Mouse (Mus musculus) kidney, adult 8-10 months (tissue): ENCODE data around the gene Dab1.

Experiments used
- DNase-seq, 2 experiments: peaks; one replicate each; pipeline ENCODE4 v3.0.0; 2022

Dab1 gene

GRCm38 (mm10) chr4:104625316-104625715 is 1006.2 kb downstream of the Dab1 start:
- DNase-seq = peak; percentile 42 to 60

DNA sequence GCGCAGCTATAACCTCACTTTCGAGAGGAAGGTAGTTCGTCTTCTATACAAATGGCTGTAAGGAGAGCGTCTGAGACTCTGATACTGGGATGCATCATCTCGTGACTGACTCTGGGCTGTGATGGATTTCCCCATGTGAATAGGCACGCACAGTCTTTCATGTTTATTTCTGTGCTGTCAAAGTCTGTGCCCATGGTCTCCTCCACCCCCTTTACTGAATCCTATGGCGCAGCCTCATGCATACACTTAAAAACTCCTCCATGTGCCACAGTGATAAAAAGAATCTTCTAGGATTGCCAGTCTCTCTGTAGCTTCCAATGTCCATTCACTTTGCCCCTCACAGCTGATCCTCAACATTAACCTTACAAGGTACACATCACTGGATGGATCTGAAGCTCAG is 1009.5 kb downstream of the Dab1 start:
- no peak for DNase-seq

DNA sequence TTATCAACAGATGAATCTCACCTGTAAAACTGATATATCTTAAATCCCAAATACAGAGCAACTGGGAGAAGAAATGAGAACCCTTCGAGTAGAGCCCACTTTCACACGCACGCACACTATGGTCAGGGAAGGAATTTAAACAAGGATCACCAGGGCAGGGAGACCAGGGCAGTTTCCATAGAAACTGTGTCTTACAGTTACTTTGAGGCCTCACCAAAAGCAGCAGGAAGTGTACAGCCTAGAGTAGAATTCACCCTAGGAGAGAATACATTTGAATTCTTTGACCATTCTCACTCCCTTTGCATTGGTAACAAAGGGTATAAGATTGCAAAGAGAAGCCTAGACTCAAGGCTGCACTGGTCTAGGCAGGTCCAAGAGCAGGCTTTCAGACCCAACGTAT is 1017.9 kb downstream of the Dab1 start:
- DNase-seq = no peak

GRCm38 (mm10) chr4:104640617-104641016 is 1021.5 kb downstream of the Dab1 start:
- no peak for DNase-seq

- peak in 1 of 2 experiments; percentile 17 for DNase-seq
Measured at GRCm38 (mm10) chr4:104642761-104643469, 1023.8 kb downstream of the Dab1 start.

GRCm38 (mm10) chr4:104643534-104644356 is 1024.6 kb downstream of the Dab1 start:
- DNase-seq = no peak

DNA sequence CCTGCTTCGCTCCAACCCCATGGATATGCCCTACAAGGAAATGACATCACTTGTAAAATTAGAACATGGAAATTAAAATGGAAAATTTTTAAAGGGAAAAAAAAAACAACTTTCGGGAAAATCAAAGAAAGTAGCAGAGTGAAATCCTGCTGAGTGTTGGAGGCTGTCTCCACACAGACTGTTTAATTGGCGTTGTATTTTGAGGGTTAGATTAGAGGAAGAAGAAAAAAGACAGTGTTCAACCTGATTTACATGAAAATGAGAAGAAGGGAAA is 1025.1 kb downstream of the Dab1 start:
- no peak for DNase-seq

DNA sequence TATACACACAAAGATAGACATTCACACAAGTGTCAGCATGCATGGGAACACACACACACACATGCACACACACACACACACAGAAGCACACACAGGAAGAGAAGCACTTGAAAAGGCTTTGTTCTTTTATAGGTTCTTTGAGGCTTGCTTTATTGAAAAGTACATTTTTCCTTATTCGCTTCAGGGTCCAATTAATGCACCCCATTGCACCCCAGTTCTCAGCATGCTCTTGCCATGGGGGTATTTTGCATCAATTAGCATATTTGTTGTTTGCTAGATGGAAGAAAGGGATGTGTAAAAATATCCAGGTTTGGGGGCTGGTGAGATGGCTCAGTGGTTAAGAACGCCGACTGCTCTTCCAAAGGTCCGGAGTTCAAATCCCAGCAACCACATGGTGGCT is 1025.7 kb downstream of the Dab1 start:
- no peak for DNase-seq

GRCm38 (mm10) chr4:104651761-104652160 is 1032.6 kb downstream of the Dab1 start:
- DNase-seq = no peak

GRCm38 (mm10) chr4:104656728-104657127 is 1037.6 kb downstream of the Dab1 start:
- peak; percentile 4 to 28 for DNase-seq

GRCm38 (mm10) chr4:104662841-104663614 is 1043.9 kb downstream of the Dab1 start:
- DNase-seq = no peak

- peak; percentile 31 to 71 for DNase-seq
Measured at GRCm38 (mm10) chr4:104665553-104665952, 1046.4 kb downstream of the Dab1 start.

DNA sequence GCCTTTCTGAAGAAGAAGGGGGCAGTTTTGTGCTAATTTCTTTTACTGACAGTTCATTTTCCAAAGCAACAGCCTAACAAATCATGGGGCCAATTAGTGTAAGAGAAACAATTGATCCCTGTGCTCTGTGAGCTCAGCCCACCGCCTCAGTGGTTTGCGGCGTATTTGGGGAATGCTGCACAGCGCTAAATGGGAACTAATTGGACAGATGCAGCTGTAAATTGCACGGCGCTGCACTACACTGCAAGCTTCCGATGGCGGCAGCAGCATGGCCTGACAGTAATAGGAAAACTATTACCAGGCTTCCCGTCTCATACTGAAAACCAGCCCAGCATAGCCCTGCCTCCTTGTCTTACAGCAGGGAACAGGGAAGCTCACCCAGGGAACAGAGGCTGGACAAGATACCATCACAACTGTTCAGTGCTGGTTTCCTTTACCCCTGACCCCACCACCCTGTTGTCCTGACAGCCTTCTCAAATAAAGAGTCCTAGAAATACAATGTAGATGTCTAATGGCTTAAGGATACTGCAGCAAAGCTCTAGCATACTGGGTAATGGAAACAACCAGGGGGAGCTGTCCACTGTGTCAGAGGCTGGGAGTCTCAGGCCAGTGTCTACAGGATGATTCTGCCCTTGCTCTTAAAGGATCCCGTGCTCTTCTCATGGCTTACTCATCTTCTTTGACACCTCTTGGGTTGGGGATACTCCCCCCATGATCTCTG is 1047.8 kb downstream of the Dab1 start:
- DNase-seq = no peak

DNA sequence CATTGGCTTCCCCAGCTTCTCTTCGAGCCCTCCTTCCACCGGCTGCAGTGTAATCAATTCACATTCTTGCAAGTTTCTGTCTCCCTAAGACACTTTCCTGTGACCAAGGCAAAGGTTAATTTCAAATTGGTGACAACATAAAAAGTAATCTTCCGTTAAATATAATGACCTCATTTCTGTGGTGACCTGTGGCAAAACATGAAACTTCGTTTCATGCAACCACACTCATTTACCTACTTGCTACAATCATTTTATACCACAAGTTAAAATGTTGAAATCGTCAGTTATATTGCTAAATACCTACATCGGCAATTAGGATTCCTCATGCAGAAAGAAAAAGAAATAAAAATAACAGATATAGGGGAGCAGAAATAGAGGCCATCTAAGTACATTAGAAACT is 1048.9 kb downstream of the Dab1 start:
- DNase-seq = no peak

GRCm38 (mm10) chr4:104669406-104669805 is 1050.2 kb downstream of the Dab1 start:
- no peak for DNase-seq

- DNase-seq = no peak
Measured at GRCm38 (mm10) chr4:104670741-104671140, 1051.6 kb downstream of the Dab1 start.

DNA sequence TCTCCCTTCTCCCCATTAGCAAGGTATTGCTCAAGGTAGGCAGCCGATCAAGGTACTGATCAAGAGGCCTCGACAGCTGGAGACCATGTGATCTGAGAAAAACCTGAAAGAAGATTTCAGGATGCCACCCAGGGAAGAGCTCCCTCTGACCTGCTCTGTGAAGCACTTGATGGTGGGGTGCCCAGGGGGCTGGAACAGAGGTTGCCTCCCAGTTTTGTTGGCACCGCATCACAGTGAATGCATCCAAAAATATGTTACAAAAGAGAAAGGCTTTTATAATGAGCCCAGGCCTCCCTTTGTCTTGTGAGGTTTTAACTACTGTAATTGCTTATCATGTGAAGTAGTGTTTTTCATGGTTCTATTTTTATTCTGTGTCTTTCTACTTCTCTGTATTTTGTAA is 1054.2 kb downstream of the Dab1 start:
- DNase-seq = no peak

- peak; percentile 11 to 23 for DNase-seq
Measured at GRCm38 (mm10) chr4:104674706-104675105, 1055.5 kb downstream of the Dab1 start.

DNA sequence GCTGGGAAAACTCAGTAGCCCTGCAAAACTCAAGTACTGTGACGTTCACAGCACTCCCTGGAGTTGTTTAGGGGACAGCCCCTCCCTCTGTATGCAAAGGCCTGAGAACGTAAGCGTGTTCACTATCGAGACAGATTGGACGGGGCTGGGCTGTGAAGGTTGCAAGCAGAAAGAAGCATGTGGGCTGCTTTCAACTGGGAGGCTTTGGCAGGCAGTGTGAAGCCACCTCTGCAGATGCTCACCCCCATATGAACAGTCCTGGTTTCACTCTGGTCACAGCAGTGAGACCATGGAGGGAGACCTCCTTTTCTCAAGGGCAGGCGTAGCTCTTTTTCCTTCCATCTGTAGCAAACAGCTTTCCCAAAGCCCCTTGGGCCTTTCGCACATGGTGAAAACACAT is 1059.1 kb downstream of the Dab1 start:
- DNase-seq = no peak

DNA sequence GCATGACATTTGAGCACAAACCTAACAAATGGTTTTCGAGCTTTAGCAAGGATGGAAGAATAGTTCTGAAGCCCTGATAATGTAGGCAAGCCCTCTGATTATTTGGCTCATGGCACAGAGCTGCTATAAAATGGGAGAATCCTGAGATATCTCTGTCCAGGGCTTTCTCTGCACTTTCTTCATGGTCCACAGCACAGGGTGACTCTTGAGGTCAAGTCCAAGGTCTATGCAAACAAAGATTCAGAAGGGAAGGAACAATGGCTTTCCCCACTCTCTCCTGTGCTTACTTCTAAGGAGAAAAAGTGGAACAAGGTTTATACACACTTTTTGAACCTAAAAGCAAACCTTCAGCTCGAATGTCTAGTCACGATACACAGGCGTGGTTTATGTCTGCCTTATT is 1061.3 kb downstream of the Dab1 start:
- peak; percentile 22 to 34 for DNase-seq

DNA sequence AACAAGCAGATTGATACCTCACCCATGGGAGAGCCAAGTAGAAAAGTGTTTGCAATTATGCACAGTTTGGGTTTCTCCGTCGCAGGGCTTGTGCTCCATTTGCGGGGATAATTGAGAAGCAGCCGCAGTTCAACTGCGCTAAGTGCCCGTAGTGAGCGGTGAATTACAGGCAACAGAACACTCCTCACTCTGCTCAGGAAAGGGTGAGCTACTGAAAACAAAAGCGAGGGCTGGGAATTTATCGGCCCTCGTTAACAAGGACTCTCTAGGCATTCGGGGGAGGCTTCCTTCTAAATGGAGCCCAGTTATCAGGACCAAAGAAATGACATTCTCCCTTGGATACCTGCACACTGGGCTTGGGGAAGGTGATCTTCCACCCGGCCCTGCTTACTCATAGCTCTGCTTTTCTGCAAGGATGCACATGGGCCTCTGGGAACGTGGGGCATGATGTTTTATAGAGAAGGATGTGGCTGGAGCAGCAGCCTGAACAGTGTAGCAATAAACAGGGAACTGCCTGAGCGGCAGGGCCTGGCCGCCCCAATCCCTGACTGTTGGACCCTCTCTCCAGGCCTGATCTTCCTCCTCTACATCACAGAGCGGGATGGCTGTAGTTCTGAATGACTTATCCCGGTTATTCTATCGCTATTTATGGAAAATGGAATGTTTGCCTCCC is 1067.1 kb downstream of the Dab1 start:
- DNase-seq = no peak

DNA sequence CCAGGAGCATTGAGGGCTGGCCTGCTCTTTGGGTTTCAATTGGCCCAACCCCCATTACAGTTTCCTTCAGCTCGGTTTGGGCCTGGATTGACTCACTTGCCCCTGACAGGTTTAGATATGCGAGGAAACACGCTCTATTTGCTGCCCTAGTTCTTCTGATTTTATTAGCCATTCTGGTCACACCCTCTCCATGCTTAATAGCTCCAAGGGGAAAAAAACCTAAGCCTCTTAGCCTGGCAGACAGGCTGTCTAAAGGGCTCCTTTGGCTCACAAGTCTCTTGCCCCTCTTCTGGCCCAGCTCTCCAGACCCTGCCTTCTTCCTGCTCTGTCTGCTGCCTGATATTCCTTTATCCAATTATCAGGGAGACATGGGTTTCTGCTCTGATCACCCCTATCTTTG is 1069.9 kb downstream of the Dab1 start:
- DNase-seq = peak in 1 of 2 experiments; percentile 1
